Mouse (Mus musculus): ENCODE measurements at regions not wholly inside any gene's neighbourhood (a gene's known extent, or its start where the extent isn't known, plus 50 kb on each side); places are given as distances from the start of the nearest gene placed in this dataset.

DNA sequence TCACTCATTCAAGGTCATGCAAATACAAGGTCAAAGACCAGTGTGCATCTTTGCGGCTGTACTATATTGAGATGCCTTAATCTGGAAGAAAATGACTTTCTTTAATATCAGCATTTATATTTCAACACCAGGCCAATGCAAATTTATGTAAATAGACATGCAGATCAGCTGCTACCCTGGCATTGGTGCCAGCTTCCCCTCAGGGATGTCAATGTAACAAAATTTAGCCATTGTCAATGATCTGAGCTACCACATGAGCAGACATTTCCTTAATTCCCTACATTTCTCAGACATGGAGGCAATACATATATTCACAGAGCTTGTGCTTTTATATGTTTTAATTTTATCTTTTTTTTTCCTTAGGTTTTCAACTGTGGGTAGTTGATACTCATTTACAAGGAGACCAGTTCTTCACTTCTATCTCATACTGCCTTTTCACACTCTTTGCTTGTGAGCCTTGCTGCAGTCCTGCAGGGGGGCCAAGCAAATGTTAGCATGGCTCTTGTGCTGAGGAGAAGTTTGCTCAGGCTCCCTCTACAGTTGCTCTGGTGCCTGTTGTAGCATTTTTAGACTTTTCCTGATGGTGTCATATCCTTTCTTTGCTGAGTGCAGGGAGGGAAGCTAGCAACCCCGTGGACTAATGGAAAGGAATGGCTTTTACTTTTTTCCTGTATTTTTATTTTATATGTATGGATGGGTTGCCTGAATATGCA, 117.8 kb upstream of the Astn2 start:
- WGBS, result 82% methylated on average over 2 of the region's 2 CpGs
- no peak for TF ChIP-seq POLR2A (IDR thresholded peaks at IDR 0.05; ENCODE audit: borderline replicate concordance, insufficient read depth, low read length)
- no peak for TF ChIP-seq CTCF (IDR thresholded peaks at IDR 0.05; ENCODE audit: borderline replicate concordance, insufficient read depth, low read depth, low read length)
- Histone ChIP-seq H3K4me3 (replicated peaks; ENCODE audit: insufficient read depth, low read depth, low read length) (no peak overlapping the region), H3K27me3 (ENCODE audit: control insufficient read depth, insufficient read depth, low read length) (no peaks in the 10 kb centered on the region), H3K27ac (ENCODE audit: insufficient read depth, low read length) (no peak overlapping the region), H3K4me1 (ENCODE audit: control insufficient read depth, insufficient read depth, low read length) (peaks cover 7% of the 10 kb centered on the region; the same call in 1 of the 2 replicates)
- no peak for DNase-seq

DNA sequence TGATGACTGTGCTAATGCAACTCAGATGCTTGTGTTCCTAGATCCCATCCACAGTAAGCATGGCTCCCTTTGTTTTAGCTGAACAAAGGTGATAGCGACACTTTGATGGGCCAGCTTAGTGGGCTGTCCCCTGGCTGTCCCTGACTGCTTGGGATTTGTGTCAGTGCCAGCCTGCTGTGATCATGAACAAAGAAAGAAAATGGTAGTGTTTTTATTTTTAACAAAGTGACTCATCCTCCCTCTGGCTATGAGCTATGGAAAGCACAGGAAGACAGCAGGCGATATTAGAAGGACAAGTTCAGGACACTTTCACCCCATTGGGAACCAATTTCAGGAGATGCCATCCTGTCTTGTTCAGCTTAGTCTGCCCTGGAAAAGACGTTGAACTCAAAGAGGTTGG, 116.4 kb upstream of the Astn2 start:
- no peak overlapping the region for H3K27ac ChIP-seq (ENCODE audit: insufficient read depth, low read length)
- peaks cover 7% of the 10 kb centered on the region; the same call in 1 of the 2 replicates for H3K4me1 ChIP-seq (ENCODE audit: control insufficient read depth, insufficient read depth, low read length)
- H3K27me3 ChIP-seq (ENCODE audit: control insufficient read depth, insufficient read depth, low read length), result no peaks in the 10 kb centered on the region
- no peak for TF ChIP-seq CTCF (IDR thresholded peaks at IDR 0.05; ENCODE audit: borderline replicate concordance, insufficient read depth, low read depth, low read length)
- TF ChIP-seq POLR2A (IDR thresholded peaks at IDR 0.05; ENCODE audit: borderline replicate concordance, insufficient read depth, low read length), result no peak
- DNase-seq, result peak; percentile 37 to 63
- WGBS, result 45% methylated on average over 3 of the region's 3 CpGs
- H3K4me3 ChIP-seq (replicated peaks; ENCODE audit: insufficient read depth, low read depth, low read length), result no peak overlapping the region

DNA sequence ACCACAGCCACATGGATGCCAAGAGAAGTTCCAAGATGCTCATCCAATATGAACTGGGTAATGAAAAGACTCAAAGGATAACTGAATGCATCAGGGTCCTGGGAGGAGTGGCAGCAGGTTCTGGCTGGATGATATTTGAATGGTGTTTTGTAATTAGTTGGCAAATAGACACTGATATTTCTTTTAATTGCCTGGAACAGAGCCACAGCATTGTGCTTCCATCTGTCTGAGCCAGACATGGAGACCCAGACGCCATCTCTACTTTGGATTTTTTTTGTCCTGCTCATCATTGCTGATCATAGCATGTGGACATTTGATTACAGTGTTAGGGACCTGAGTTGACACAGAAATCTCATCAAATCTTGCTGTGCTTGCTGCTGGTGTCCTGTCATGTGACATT, 111.4 kb upstream of the Astn2 start:
- 32% methylated on average over 1 of the region's 1 CpGs for whole genome bisulfite sequencing
- Histone ChIP-seq H3K4me1 (ENCODE audit: control insufficient read depth, insufficient read depth, low read length) (no peaks in the 10 kb centered on the region; the same call in 1 of the 2 replicates), H3K27ac (ENCODE audit: insufficient read depth, low read length) (no peak overlapping the region), H3K27me3 (ENCODE audit: control insufficient read depth, insufficient read depth, low read length) (no peaks in the 10 kb centered on the region), H3K4me3 (replicated peaks; ENCODE audit: insufficient read depth, low read depth, low read length) (no peak overlapping the region)
- DNase-seq, result peak in 1 of 2 experiments; percentile 29
- TF ChIP-seq CTCF (IDR thresholded peaks at IDR 0.05; ENCODE audit: borderline replicate concordance, insufficient read depth, low read depth, low read length), result no peak
- TF ChIP-seq POLR2A (IDR thresholded peaks at IDR 0.05; ENCODE audit: borderline replicate concordance, insufficient read depth, low read length), result no peak

- WGBS, result 29% methylated on average over 6 of the region's 6 CpGs
- no peak overlapping the region for H3K4me3 ChIP-seq (replicated peaks; ENCODE audit: insufficient read depth, low read depth, low read length)
- H3K27me3 ChIP-seq (ENCODE audit: control insufficient read depth, insufficient read depth, low read length), result no peaks in the 10 kb centered on the region
- no peak for TF ChIP-seq CTCF (IDR thresholded peaks at IDR 0.05; ENCODE audit: borderline replicate concordance, insufficient read depth, low read depth, low read length)
- TF ChIP-seq POLR2A (IDR thresholded peaks at IDR 0.05; ENCODE audit: borderline replicate concordance, insufficient read depth, low read length), result no peak
- peaks cover 24% of the 10 kb centered on the region; the same call in 1 of the 2 replicates for H3K4me1 ChIP-seq (ENCODE audit: control insufficient read depth, insufficient read depth, low read length)
- peak overlapping the region; percentile 94 for H3K27ac ChIP-seq (ENCODE audit: insufficient read depth, low read length)
- peak; percentile 56 to 68 for DNase-seq
These were observed 79.1 kb upstream of the Astn2 start for GRCm38 (mm10) chr4:66483496-66483895.

DNA sequence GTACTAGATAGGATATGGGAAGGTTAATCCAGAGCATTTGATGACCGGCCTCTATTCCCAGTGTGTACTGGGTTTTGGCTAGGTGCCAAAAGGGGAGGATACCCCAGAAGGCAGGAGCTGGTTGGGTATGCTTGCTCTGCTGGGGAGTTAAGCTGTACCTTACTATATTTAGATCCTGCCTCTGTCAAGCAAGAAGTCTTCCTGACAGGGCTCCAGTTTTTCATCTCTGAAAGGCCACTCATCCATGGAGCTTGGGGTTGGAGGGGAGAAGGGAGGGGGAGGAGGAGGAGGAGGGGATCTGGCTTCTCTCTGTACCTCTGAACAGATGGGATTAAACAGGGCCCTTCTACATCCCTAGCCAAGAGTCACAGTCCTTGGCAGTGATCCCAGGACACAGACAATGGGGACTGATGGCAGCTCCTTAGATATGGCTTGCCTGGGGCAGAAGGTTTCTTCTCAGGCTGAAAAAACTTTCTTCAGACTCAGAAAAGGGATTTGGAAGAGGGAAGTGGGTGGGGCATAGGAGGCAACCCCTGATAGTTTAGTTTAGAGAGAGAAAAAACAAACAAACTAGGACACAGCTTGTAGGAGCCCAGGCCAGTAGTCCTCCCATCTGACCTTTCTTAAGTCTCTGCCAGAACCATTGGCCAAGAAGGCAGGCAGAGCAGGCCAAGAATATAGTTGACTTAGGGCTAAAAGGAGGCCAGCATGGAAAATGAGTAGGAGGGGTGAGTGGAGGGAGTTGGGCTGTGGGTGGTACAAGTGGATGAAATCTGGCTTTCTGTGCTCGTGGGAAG, 78.3 kb upstream of the Astn2 start:
- H3K4me1 ChIP-seq (ENCODE audit: control insufficient read depth, insufficient read depth, low read length), result peaks cover 26% of the 10 kb centered on the region; the same call in 1 of the 2 replicates
- DNase-seq, result peak; percentile 94 to 98
- no peak for TF ChIP-seq POLR2A (IDR thresholded peaks at IDR 0.05; ENCODE audit: borderline replicate concordance, insufficient read depth, low read length)
- TF ChIP-seq CTCF (IDR thresholded peaks at IDR 0.05; ENCODE audit: borderline replicate concordance, insufficient read depth, low read depth, low read length), result no peak
- peak overlapping the region; percentile 94 for H3K27ac ChIP-seq (ENCODE audit: insufficient read depth, low read length)
- 7% methylated on average over 2 of the region's 2 CpGs for WGBS
- H3K27me3 ChIP-seq (ENCODE audit: control insufficient read depth, insufficient read depth, low read length), result no peaks in the 10 kb centered on the region
- H3K4me3 ChIP-seq (replicated peaks; ENCODE audit: insufficient read depth, low read depth, low read length), result no peak overlapping the region

- TF ChIP-seq CTCF (IDR thresholded peaks at IDR 0.05; ENCODE audit: borderline replicate concordance, insufficient read depth, low read depth, low read length) (no peak), POLR2A (IDR thresholded peaks at IDR 0.05; ENCODE audit: borderline replicate concordance, insufficient read depth, low read length) (no peak)
- peak; percentile 27 to 52 for DNase-seq
- 46% methylated on average over 8 of the region's 8 CpGs for WGBS
These were observed 74.3 kb upstream of the Astn2 start for GRCm38 (mm10) chr4:66478601-66479217.

More at GRCm38 (mm10) chr4:66478601-66479217, 74.3 kb upstream of the Astn2 start:
- Histone ChIP-seq H3K4me1 (ENCODE audit: control insufficient read depth, insufficient read depth, low read length) (peaks cover 24% of the 10 kb centered on the region; the same call in 1 of the 2 replicates), H3K27ac (ENCODE audit: insufficient read depth, low read length) (peak overlapping the region; percentile 65; the same call in 1 of the 2 replicates), H3K27me3 (ENCODE audit: control insufficient read depth, insufficient read depth, low read length) (no peaks in the 10 kb centered on the region), H3K4me3 (replicated peaks; ENCODE audit: insufficient read depth, low read depth, low read length) (no peak overlapping the region)
